Mouse (Mus musculus): ENCODE data around the gene Cd55. TPM values are rescaled to one million over a fixed set of nuclear protein-coding genes. Genes with fewer than 3 reads are reported as not detected.

The Cd55 gene
- 14.3 and 15.9 TPM in 2 replicates for polyA plus RNA-seq (2015; fragmentation: Nextera tagmentation; extraction: Ambion mirVana)

GRCm38 (mm10) chr1:130462084-130462861 lies at the start of gene Cd55:
Cd55 (minus strand) TSS chr1:130462744.
- H3K27me3 ChIP-seq (replicated peaks; ENCODE audit: control insufficient read depth, insufficient read depth, low read length), result no peaks in the 10 kb centered on the region
- H3K9ac ChIP-seq (ENCODE audit: low read depth, low read length), result peak within 1 kb of the TSS; percentile 71
- WGBS, result under 1% methylated on average over 45 of the region's 45 CpGs
- peak; percentile 96 for ATAC-seq
- no peaks in the 10 kb centered on the region for H3K9me3 ChIP-seq (ENCODE audit: control insufficient read depth, low read length)
- peak within 1 kb of the TSS; percentile 51 for H3K4me3 ChIP-seq (ENCODE audit: low read length)
- H3K27ac ChIP-seq (ENCODE audit: low read depth, low read length), result peak within 1 kb of the TSS; percentile 62
- peak within 1 kb of the TSS; percentile 55 for H3K4me2 ChIP-seq (ENCODE audit: low read length)
- H3K4me1 ChIP-seq (ENCODE audit: control insufficient read depth, insufficient read depth, low read depth, low read length), result peaks cover 7% of the 10 kb centered on the region
- H3K36me3 ChIP-seq (ENCODE audit: control insufficient read depth, insufficient read depth, low read length), result no peaks in the 10 kb centered on the region

DNA sequence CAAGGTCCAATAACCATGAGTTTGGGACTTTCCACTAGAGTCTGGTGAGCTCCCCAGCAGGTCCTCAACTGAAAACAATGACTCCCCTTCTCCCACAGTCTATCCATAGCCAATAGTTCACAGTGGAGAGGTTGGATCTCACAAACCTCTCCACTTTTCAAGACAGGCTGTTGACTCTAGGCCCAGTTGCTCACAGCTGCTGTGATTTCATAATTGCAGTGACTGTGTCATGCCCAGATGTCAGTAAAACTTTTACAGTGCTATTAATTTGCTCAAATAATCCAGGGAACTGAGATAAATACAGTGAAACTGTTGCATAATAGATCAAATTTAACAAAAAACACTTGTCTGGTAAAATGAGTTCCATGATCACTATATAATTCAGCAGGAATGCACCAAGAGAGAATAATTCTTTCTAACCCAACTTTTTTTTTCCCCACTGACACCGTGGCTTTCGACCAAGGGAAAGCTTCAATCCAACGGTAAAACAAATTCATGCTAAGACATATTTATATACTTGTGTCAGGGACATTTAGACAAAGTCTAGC lies 49.4 kb upstream of the Cd55 start:
- 85% methylated on average over 3 of the region's 3 CpGs for WGBS
- H3K4me2 ChIP-seq (ENCODE audit: low read length), result no peak overlapping the region
- no peak overlapping the region for H3K9ac ChIP-seq (ENCODE audit: low read depth, low read length)
- H3K4me3 ChIP-seq (ENCODE audit: low read length), result no peak overlapping the region
- H3K27me3 ChIP-seq (replicated peaks; ENCODE audit: control insufficient read depth, insufficient read depth, low read length), result no peaks in the 10 kb centered on the region
- ATAC-seq, result no peak
- no peaks in the 10 kb centered on the region for H3K4me1 ChIP-seq (ENCODE audit: control insufficient read depth, insufficient read depth, low read depth, low read length)
- no peaks in the 10 kb centered on the region for H3K9me3 ChIP-seq (ENCODE audit: control insufficient read depth, low read length)
- H3K27ac ChIP-seq (ENCODE audit: low read depth, low read length), result no peak overlapping the region
- H3K36me3 ChIP-seq (ENCODE audit: control insufficient read depth, insufficient read depth, low read length), result no peaks in the 10 kb centered on the region

GRCm38 (mm10) chr1:130508957-130509350 lies 46.4 kb upstream of the Cd55 start:
- H3K4me2 ChIP-seq (ENCODE audit: low read length), result no peak overlapping the region
- H3K27ac ChIP-seq (ENCODE audit: low read depth, low read length), result no peak overlapping the region
- H3K27me3 ChIP-seq (replicated peaks; ENCODE audit: control insufficient read depth, insufficient read depth, low read length), result no peaks in the 10 kb centered on the region
- no peak overlapping the region for H3K4me3 ChIP-seq (ENCODE audit: low read length)
- H3K4me1 ChIP-seq (ENCODE audit: control insufficient read depth, insufficient read depth, low read depth, low read length), result no peaks in the 10 kb centered on the region
- 59% methylated on average over 2 of the region's 2 CpGs for WGBS
- no peaks in the 10 kb centered on the region for H3K36me3 ChIP-seq (ENCODE audit: control insufficient read depth, insufficient read depth, low read length)
- H3K9ac ChIP-seq (ENCODE audit: low read depth, low read length), result no peak overlapping the region
- no peak for ATAC-seq
- no peaks in the 10 kb centered on the region for H3K9me3 ChIP-seq (ENCODE audit: control insufficient read depth, low read length)

DNA sequence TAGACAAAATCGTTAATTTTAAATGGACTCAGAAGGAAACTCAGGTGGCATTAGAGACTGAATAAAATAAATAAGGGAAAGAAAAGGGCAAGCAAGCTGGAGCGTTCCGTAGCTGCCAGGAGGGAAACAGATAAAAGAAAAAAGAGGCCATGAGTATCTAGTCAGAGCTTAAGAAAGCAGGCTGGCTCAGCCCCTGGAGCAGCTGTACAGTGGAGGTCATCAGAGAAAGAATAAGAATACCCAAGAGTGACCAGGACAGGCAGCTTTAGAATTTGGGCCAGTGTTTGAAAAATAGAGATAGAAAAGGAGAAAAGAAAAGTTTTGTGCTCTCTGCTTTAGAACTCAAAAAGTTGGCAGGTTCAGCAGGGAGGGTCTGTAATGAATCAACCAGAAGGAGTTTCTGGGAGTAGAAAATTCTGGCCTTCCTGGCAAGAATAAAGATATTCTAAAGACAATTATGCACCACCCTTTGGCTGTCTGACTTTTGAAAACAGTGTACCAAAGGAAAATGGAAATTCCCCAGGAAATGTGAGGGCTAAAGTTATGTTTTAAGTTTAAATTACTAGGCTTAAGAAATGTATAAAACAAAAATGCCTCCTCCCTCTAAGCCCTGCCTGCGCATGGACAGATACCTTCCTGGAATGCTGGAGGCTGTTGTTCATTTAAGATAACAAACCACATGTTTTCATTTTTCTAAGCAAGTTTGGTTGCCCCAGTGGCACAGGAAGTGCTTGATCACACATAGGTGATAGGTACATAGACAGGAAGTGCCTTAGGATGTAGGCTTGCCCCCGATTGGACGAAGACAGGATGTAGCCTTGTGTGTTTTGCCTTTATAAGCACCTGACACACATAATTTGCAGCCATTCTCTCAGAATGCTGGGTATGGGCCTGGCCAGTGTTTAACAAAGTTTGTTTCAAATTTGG lies 45.7 kb upstream of the Cd55 start:
- Histone ChIP-seq H3K4me2 (ENCODE audit: low read length) (no peak overlapping the region), H3K27ac (ENCODE audit: low read depth, low read length) (no peak overlapping the region), H3K9me3 (ENCODE audit: control insufficient read depth, low read length) (no peaks in the 10 kb centered on the region), H3K9ac (ENCODE audit: low read depth, low read length) (no peak overlapping the region), H3K4me3 (ENCODE audit: low read length) (no peak overlapping the region), H3K36me3 (ENCODE audit: control insufficient read depth, insufficient read depth, low read length) (no peaks in the 10 kb centered on the region), H3K27me3 (replicated peaks; ENCODE audit: control insufficient read depth, insufficient read depth, low read length) (no peaks in the 10 kb centered on the region), H3K4me1 (ENCODE audit: control insufficient read depth, insufficient read depth, low read depth, low read length) (no peaks in the 10 kb centered on the region)
- no peak for ATAC-seq
- WGBS, result 75% methylated on average over 6 of the region's 6 CpGs

DNA sequence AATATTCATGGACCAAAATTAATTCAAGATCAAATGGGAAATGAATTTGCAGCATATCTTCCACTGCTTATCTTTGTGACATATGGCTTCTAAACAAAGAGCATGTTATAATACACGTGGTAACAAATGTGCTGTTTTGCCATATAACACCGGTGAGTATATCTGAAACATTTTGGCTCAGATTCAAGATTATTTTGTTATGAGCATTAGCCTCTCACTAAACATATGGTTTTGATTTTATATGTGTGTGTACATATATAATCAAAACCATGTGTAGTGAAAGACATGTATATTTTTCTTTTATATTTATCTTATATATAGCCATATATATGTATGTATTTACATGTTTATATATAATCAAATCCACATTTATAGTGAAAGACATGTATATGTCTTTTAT lies 44.9 kb upstream of the Cd55 start:
- Histone ChIP-seq H3K27me3 (replicated peaks; ENCODE audit: control insufficient read depth, insufficient read depth, low read length) (no peaks in the 10 kb centered on the region), H3K9ac (ENCODE audit: low read depth, low read length) (no peak overlapping the region), H3K9me3 (ENCODE audit: control insufficient read depth, low read length) (no peaks in the 10 kb centered on the region), H3K4me3 (ENCODE audit: low read length) (no peak overlapping the region), H3K36me3 (ENCODE audit: control insufficient read depth, insufficient read depth, low read length) (no peaks in the 10 kb centered on the region), H3K4me1 (ENCODE audit: control insufficient read depth, insufficient read depth, low read depth, low read length) (no peaks in the 10 kb centered on the region), H3K4me2 (ENCODE audit: low read length) (no peak overlapping the region), H3K27ac (ENCODE audit: low read depth, low read length) (no peak overlapping the region)
- WGBS, result 75% methylated on average over 2 of the region's 2 CpGs
- no peak for ATAC-seq

DNA sequence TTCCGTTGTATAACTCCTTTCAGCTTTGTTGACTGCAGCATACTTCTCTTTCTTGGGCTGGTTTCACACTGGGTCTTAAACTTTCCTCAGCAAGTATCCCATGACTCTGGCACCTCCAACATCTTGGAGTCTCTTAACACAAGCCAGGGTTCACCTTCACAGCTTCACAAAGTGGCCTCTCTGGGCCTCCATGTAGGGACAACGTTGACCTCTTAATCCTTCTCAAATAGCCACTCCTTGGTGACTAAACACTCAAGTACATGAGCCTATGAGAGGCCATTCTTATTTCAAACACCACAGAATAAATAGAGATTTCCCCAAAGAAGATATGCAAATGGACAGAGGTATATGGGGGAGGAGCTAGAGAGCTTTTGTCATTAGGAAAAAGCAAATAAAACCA lies 37.4 kb upstream of the Cd55 start:
- no peak overlapping the region for H3K4me2 ChIP-seq (ENCODE audit: low read length)
- H3K36me3 ChIP-seq (ENCODE audit: control insufficient read depth, insufficient read depth, low read length), result no peaks in the 10 kb centered on the region
- H3K9me3 ChIP-seq (ENCODE audit: control insufficient read depth, low read length), result no peaks in the 10 kb centered on the region
- no peaks in the 10 kb centered on the region for H3K27me3 ChIP-seq (replicated peaks; ENCODE audit: control insufficient read depth, insufficient read depth, low read length)
- no peak overlapping the region for H3K9ac ChIP-seq (ENCODE audit: low read depth, low read length)
- ATAC-seq, result no peak
- no peaks in the 10 kb centered on the region for H3K4me1 ChIP-seq (ENCODE audit: control insufficient read depth, insufficient read depth, low read depth, low read length)
- 83% methylated on average over 2 of the region's 2 CpGs for WGBS
- H3K27ac ChIP-seq (ENCODE audit: low read depth, low read length), result no peak overlapping the region
- H3K4me3 ChIP-seq (ENCODE audit: low read length), result no peak overlapping the region

DNA sequence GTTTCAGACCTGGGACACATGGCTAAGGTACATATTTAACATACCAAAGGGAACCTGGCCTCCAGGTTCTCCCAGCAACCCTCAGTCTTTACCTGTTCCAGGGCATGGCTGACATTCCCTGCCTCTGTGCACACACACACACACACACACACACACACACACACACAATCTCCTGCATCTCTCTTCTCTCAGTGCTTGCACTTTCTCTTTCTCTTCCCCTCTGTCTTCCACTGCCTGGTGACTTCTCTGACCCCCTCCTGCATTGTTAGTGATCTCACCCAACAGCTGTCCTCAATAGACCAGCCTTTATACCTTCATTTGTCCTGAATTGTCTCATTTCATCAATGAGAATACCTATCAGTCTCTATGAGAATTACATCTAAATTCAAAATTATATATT lies 35.8 kb upstream of the Cd55 start:
- no peak for ATAC-seq
- Histone ChIP-seq H3K4me1 (ENCODE audit: control insufficient read depth, insufficient read depth, low read depth, low read length) (no peaks in the 10 kb centered on the region), H3K4me3 (ENCODE audit: low read length) (no peak overlapping the region), H3K9me3 (ENCODE audit: control insufficient read depth, low read length) (no peaks in the 10 kb centered on the region), H3K4me2 (ENCODE audit: low read length) (no peak overlapping the region), H3K27ac (ENCODE audit: low read depth, low read length) (no peak overlapping the region), H3K36me3 (ENCODE audit: control insufficient read depth, insufficient read depth, low read length) (no peaks in the 10 kb centered on the region), H3K9ac (ENCODE audit: low read depth, low read length) (no peak overlapping the region), H3K27me3 (replicated peaks; ENCODE audit: control insufficient read depth, insufficient read depth, low read length) (no peaks in the 10 kb centered on the region)

GRCm38 (mm10) chr1:130486816-130487545 lies 24.4 kb upstream of the Cd55 start:
- WGBS, result 87% methylated on average over 10 of the region's 10 CpGs
- H3K36me3 ChIP-seq (ENCODE audit: control insufficient read depth, insufficient read depth, low read length), result no peaks in the 10 kb centered on the region
- no peak overlapping the region for H3K9ac ChIP-seq (ENCODE audit: low read depth, low read length)
- no peak for ATAC-seq
- H3K4me2 ChIP-seq (ENCODE audit: low read length), result no peak overlapping the region
- H3K9me3 ChIP-seq (ENCODE audit: control insufficient read depth, low read length), result peaks cover 3% of the 10 kb centered on the region
- no peak overlapping the region for H3K4me3 ChIP-seq (ENCODE audit: low read length)
- no peak overlapping the region for H3K27ac ChIP-seq (ENCODE audit: low read depth, low read length)
- H3K4me1 ChIP-seq (ENCODE audit: control insufficient read depth, insufficient read depth, low read depth, low read length), result no peaks in the 10 kb centered on the region
- H3K27me3 ChIP-seq (replicated peaks; ENCODE audit: control insufficient read depth, insufficient read depth, low read length), result no peaks in the 10 kb centered on the region
